Mouse (Mus musculus) T-helper 1 cell (primary cell): ENCODE measurements around the gene Armc2.

Experiments used
- in situ Hi-C: fragments of 300-600 bp; cut with MboI, MseI; formaldehyde crosslinking; loops from one replicate; pipeline ENCODE4 v1.15.1; 2025; ENCODE audit warnings: high pct_unique_total_duplicates

The Armc2 gene

DNA sequence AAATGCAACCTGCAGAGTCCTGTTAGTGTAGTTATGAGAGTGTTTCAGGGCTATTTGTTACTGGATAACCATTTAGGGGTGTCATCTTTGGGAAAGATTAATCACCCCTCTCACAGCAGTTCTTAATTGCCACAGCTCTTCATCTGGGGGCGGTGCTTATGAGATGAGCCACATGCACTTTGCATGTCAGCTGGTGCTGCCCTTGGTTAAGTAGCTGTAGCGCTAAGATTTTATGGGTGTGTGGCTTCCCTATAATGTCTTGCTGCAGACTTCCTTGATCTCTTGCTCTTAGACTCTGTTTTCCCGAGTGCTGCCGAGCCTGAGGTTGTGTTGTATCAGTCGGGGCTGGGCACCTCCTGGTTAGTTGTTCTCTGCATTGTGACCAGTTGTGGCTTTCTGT lies 150.3 kb downstream of the Armc2 start:
- in situ Hi-C loops, result no loop called here

- in situ Hi-C loops, result no loop called here
Measured at GRCm38 (mm10) chr10:41866838-41867154, 151.4 kb downstream of the Armc2 start.

DNA sequence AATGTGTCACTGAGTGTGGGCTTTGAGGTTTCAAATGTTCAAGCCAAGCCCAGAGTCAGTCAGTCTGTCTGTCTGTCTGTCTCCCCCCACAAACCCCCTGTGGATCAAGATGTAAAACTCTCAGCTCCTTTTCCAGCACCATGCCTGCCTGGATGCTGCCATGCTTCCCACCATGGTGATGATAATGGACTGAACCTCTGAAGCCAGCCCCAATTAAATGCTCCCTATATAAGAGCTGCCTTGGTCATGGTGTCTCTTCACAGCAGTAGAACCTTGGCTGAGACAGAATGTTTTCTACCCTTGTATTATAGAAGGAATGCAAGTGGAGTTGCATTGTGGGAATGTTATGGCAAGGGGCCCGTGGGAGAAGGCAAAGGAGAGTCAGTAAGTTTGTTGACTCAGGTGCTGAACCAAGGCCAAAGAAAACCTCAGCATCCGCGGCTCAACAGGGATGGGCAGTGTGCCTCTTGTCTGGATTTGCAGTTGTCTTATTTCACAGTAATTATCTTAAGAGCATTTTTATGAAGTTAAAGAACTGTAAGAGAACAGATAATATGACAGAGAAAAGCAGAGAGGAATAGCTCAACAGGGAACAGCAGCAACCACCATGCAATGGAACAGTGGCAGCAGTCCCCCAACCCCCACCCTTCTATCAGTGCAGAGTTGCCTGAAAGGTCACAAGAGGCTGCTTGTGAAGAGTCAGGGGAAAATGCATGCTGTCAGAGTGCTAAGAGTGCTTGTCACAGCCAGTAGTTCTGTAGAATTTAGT lies 152.0 kb downstream of the Armc2 start:
- in situ Hi-C loops, result no loop called here
